Mouse (Mus musculus): ENCODE results near the gene Pla2g4b.

GRCm38 (mm10) chr2:120003970-120004369 is 29.2 kb upstream of the Pla2g4b start:
- TF ChIP-seq GATA1 (IDR thresholded peaks at IDR 0.05; ENCODE audit: low read length): no peak
- TF ChIP-seq TAL1 (IDR thresholded peaks at IDR 0.05; ENCODE audit: low read length): no peak
